Mouse (Mus musculus): ENCODE results near the gene Gab1. TPM values are rescaled to one million over a fixed set of nuclear protein-coding genes. Genes with fewer than 3 reads are reported as not detected.

Gab1 gene
- 18.3 TPM for polyA plus RNA-seq (2014; fragmentation: Illumina TruSeq; extraction: RNeasy Lipid Tissue Mini Kit (QIAGEN cat#74804); ENCODE audit: low read depth, low replicate concordance)

GRCm38 (mm10) chr8:80880196-80881106 is at the start of gene Gab1:
Gene Gab1 (minus strand): TSS chr8:80880519.

GRCm38 (mm10) chr8:80739155-80739924 is 141.0 kb downstream of the Gab1 start, which contains the start of gene Smarca5:
Gene Smarca5 (minus strand): TSS chr8:80739497.

Other genes starting within 250 kb of the Gab1 start
- gene Smarca5, start 141.0 kb downstream of the Gab1 start, polyA plus RNA-seq (2014; fragmentation: Illumina TruSeq; extraction: RNeasy Lipid Tissue Mini Kit (QIAGEN cat#74804); ENCODE audit: low read depth, low replicate concordance): 241 TPM
- 41.0 TPM for gene Usp38, start 134.4 kb upstream of the Gab1 start, polyA plus RNA-seq (2014; fragmentation: Illumina TruSeq; extraction: RNeasy Lipid Tissue Mini Kit (QIAGEN cat#74804); ENCODE audit: low read depth, low replicate concordance)